Mouse (Mus musculus): ENCODE data around the gene Bola1.
"Not testable (repeated sequence)": the region's sequence is repeated elsewhere in the genome, so short reads cannot be mapped to it uniquely, and the experiment has no call there.

The Bola1 gene

DNA sequence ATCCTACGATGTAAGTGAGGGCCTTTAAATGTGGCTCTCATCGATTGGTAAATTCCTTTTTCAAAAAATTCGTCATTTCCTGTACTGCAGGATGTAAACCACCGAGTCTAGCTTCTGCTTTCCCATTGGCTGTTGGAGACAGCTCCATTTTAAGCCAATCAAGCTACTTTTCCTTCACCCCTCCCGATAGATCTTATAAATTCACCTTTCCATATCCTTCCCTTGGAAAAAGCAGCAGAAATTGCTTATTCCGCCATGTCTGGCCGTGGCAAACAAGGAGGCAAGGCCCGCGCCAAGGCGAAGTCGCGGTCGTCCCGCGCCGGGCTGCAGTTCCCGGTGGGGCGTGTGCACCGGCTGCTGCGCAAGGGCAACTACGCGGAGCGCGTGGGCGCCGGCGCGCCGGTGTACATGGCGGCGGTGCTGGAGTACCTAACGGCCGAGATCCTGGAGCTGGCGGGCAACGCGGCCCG is at the start of gene Bola1, which contains the start of gene Hist2h2ab:
TSS of gene Bola1 (minus strand) at position 49 of the 470 bp plus-strand sequence.
TSS of gene Hist2h2ab (plus strand) at position 205 of the 470 bp plus-strand sequence.
- DNase-seq (ENCODE audit: low spot score), result peak; percentile 65

DNA sequence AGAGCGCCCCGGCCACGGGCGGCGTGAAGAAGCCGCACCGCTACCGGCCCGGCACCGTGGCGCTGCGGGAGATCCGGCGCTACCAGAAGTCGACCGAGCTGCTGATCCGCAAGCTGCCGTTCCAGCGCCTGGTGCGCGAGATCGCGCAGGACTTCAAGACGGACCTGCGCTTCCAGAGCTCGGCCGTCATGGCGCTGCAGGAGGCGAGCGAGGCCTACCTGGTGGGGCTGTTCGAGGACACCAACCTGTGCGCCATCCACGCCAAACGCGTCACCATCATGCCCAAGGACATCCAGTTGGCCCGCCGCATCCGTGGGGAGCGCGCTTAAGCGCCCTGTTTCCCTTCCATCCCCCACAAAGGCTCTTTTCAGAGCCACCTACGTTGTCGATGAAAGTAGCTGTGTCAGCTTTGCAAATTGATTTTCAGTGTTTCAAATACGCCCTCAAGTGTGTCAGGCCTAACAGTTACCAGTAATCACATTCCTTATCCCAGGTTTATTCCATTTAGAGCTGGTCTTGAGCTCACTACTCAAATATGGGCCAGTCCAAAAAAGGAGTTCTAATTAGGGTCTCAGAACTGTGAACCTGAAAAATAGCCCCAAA is 49.4 kb upstream of the Bola1 start:
- not testable (repeated sequence) for DNase-seq (ENCODE audit: low spot score)

DNA sequence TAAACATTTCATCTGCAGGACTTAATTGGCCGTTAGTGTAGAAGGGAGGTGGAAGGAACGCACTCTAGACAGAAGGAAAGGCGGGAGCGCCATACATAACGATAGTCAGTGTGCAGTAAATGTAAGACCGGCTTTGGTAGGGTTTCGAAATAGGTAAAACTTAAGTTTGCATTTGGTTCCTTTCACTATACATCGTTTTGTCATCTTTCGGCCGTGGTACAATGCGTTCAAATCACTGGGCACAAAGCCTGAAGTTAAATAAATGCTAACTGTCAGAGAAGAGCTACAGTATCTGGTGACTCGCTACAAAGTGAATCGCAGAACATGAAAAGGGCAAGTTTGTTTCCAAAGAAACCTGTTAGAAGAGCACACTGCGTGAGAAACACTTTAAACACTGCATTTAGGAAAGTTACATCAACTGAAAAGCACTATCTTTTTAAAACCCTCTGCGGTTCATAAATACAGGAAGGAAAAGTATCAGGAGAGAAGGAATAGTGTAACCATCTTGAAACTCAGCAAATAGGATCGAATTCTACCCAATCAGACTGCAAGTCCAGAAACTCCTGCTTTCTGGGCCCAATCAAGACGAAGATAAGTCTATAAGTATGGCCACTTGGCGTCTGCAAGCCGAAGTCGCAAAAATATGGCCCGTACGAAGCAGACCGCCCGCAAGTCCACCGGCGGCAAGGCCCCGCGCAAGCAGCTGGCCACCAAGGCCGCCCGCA is 48.7 kb upstream of the Bola1 start, which contains the start of gene Hist2h3b:
TSS of gene Hist2h3b (plus strand) at position 604 of the 725 bp plus-strand sequence.
- DNase-seq (ENCODE audit: low spot score), result peak; percentile 72

GRCm38 (mm10) chr3:96267541-96267940 is 48.0 kb upstream of the Bola1 start:
- DNase-seq (ENCODE audit: low spot score), result no peak

DNA sequence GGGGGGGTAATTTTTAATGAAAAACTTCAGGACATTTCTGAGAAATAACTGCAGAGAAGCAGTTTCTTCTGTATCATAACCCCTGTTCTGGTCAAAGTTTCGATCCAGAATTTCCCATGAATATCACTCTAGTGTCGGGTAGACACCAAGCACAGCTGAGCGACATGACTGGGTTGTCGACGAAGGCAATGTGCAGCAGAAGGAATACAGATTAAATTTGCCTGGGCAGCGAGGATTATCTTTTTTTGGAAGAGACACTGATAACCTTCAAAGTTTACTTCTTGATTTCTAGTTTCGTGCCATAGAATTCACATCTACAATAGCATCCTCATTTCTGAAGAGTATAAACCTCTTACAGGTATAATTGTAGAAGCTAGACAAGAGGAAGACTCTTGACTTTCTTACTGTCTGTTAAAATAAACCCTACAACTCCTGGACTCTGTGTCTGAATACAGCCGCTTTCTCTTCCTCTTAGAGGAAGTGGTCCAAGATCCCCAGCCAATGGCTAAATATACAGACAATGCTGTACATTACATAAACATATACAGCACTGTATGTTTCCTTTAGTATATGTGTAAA is 46.7 kb upstream of the Bola1 start:
- no peak for DNase-seq (ENCODE audit: low spot score)

GRCm38 (mm10) chr3:96264404-96264949 is 45.0 kb upstream of the Bola1 start:
- no peak for DNase-seq (ENCODE audit: low spot score)

DNA sequence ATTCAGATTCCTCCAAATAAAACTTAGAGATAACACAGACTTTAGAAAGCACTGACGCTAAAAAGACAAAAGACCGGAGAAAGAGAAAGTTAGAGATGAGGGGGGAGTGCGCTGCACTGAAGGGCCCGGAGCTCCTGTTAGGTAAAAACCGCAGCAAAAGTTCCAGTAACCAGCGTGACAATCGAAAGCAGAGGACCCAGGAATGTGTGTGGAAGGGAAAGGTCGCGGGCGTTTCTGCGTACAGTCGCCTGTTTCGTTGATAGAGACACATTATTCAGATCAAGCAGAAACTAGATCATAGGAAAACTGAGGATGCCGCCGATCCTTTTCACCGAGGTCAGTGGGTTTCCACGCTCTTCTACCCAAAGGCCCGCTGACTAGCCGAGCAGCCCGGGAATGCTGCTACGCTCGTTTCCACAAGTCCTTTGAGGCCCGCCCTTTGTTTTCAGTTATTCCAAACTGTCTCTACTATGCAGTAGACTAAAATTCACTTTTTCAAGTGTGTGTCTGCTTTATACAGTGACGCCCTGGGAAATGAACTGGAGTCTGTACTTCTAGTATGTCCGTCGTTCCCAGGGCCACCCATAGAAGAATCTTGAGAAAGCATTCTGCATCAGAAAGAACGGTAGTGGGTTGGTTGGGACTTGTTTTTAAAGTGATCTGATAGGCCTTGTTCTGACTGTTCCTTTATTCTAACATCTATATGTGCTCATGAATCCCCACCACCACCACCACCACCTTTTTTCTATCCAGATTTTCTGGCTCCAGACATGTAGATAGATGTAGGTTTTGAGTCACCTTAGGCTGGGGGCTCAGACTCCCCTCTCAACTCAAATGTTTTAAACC is 44.3 kb upstream of the Bola1 start:
- no peak for DNase-seq (ENCODE audit: low spot score)

DNA sequence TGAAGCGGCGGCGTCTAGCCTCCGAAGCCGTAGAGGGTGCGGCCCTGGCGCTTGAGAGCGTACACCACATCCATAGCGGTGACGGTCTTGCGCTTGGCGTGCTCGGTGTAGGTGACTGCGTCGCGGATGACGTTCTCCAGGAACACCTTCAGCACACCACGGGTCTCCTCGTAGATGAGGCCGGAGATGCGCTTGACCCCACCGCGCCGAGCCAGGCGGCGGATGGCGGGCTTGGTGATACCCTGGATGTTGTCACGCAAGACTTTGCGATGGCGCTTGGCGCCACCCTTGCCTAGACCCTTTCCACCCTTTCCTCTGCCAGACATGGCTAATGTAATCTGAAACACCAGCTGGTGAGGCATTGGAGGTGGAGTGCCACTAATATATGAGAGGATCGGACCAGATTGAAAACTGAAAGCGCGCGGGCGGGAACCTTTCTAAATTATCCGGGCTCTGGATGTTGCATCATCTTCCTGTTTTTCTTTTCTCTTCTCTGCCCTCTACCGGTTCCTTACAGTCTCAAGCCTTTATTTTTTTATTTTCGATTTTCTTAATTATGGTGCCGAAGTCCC is 43.6 kb upstream of the Bola1 start, which contains the start of gene Hist2h4:
TSS of gene Hist2h4 (minus strand) at position 333 of the 572 bp plus-strand sequence.
- peak; percentile 90 for DNase-seq (ENCODE audit: low spot score)

GRCm38 (mm10) chr3:96262216-96262875 is 42.8 kb upstream of the Bola1 start:
- peak; percentile 81 for DNase-seq (ENCODE audit: low spot score)

DNA sequence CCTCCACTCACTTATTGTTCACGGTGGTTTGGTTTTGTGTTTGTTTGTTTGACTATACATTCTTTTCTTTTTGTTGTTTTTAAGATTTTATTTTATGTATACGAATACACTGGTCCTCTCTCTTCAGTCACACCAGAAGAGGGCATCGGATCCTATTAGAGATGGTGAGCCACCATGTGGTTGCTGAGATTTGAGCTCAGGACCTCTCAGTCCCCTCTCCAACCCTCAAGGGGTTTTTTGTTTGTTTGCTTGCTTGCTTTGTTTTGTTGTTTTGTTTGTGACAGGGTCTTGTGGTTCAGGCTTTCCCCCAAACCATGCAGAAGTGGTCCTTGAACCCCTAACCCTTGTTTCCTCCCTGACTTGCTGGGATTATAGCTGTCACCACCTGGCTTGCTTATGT is 42.1 kb upstream of the Bola1 start:
- DNase-seq (ENCODE audit: low spot score), result no peak

- no peak for DNase-seq (ENCODE audit: low spot score)
Measured at GRCm38 (mm10) chr3:96260220-96260619, 40.7 kb upstream of the Bola1 start.

DNA sequence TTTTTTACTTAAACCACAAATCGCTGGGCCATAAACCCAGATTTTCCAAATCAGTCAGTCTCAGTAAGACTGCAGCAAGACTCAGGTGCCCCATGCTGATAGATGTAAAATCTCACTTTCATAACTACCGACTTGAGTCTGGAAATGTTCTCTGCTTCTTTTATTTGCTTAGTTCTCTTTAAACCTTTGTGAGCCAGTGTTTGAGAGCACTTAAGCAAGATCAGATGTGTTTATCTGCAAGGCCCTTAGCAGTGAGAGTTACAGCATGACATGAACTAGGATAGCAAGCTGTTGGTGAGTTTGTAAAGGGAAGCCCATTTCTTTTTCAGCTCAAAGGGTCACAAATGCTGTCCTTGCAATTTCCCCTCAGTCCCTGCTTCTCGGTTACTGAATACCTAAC is 37.7 kb upstream of the Bola1 start:
- DNase-seq (ENCODE audit: low spot score), result no peak

- DNase-seq (ENCODE audit: low spot score), result no peak
Measured at GRCm38 (mm10) chr3:96255926-96256593, 36.6 kb upstream of the Bola1 start.

- no peak for DNase-seq (ENCODE audit: low spot score)
Measured at GRCm38 (mm10) chr3:96254683-96255355, 35.3 kb upstream of the Bola1 start.

GRCm38 (mm10) chr3:96251787-96252186 is 32.3 kb upstream of the Bola1 start:
- DNase-seq (ENCODE audit: low spot score), result no peak

- no peak for DNase-seq (ENCODE audit: low spot score)
Measured at GRCm38 (mm10) chr3:96250890-96251289, 31.4 kb upstream of the Bola1 start.

DNA sequence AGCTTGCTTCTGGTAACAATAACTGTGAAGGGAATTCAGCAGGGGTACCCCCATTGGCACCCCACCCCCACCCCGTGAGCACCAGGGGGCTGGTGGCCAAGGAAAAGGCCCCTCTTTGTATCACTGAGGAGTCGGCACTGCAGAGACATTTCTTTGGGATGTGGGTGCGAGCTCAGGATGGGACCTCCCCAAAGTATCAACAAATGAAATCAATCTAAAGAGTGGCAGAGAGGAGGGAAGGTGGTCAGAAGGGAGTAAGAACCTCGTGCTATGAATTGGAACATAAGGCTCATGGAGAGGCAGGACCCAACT is 29.5 kb upstream of the Bola1 start:
- no peak for DNase-seq (ENCODE audit: low spot score)

DNA sequence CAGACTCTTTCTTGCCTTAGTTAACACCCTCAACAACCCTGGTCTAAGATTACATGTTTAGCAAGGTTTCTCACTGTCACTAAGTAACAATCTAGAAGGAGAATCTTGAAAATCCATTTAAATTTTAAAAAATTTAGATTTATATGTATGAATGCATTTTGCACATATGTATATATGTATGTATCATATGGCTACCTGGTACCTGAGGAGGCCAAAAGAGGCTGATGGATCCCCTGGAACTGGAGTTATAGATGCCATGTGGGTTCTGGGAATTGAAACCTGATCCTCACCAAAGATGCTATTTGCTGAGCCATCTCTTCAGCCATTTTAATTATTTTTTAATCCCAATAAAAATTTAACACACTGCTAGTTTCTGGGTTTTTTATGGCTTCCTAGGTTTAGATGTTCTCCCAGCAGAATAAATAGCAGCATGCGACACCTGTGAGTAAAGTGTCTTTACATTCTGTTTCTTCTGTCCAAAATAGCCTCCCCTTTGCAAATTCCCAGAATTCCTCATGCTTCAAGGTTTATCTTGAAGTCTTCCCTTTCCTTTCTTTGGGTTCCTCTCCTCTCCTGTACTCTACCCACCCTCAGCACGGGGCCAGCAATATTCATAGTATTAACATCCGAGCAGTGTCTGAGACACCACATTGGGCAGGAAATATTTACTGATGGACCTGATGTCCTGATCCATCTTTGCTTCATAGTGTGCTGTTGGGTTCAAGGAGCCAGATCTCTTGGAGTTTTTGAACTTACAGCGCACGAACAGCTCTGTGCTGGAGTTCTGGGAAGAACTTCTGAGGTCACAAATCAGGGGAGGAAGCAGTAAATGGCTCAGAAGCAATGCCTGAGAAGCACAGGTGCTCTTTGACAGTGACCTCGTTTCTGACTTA is 28.9 kb upstream of the Bola1 start:
- no peak for DNase-seq (ENCODE audit: low spot score)
